Mouse (Mus musculus): ENCODE results near the gene 2010111I01Rik.
"Not testable (repeated sequence)": the region's sequence is repeated elsewhere in the genome, so short reads cannot be mapped to it uniquely, and the experiment has no call there.

Gene 2010111I01Rik

DNA sequence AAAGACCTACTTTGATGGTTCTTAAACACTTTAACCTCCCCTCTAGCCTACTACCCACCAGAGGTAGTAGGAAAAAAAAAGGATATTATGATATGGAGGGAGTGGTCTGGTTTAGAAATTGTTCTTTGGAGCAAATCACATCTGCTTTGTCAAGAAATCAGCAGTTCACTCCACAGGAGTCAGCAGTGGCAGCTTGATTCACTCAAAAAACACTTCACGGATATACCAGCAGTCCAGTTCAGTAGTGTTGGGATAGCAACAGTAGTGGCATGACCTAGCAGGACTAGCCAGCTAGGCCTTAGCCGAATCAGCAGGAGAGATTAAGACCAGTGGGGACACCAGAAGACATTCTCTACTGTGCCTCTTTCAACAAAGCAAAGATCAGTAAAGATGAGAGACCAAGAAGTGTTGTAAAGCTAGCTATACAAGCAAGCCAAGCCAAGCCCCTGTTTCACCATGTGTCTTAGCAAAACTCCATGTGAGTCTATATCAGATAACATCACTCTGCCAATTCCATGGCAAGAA is 110.7 kb downstream of the 2010111I01Rik start:
- no peak for DNase-seq (ENCODE audit: low spot score in 2 of 2)

DNA sequence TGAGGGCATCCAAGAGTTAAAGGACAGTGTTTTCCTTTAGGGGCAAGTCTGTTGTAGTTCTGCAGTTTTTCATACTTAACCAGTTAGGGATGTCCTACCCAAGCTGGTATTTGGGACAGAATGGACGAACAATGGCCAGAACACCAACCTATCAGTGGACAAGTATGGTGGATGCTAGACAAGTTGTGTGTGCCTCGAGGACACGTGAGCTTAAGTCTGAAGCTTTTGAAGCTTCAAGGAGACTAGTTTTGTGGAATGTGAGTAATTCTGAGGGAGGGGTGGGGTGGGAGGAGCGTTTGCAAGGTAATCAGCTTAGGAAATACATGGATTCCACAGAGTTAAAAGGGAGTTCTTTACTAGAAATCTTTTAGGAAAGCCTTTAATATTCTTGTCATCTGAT is 115.5 kb downstream of the 2010111I01Rik start:
- no peak for DNase-seq (ENCODE audit: low spot score in 2 of 2)

DNA sequence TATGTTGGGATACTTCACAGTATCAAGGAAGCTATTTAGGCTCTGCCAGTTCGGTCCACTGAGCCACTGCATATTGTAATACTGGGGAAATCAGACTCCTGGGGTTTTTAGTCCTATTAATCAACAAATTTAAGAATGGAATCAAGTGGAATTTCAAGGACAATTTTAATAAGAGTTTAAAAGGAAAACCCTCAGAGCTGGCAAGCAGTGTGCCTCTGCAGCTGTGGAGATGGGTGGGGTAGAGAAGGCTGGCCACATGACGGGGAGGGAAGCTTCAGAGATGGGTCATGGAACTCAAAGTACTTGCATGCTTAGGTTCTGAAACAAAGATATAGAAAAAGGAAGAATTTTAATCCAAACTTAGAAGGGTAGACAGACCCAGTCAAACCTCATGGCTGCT is 116.1 kb downstream of the 2010111I01Rik start:
- DNase-seq (ENCODE audit: low spot score in 2 of 2) = no peak

DNA sequence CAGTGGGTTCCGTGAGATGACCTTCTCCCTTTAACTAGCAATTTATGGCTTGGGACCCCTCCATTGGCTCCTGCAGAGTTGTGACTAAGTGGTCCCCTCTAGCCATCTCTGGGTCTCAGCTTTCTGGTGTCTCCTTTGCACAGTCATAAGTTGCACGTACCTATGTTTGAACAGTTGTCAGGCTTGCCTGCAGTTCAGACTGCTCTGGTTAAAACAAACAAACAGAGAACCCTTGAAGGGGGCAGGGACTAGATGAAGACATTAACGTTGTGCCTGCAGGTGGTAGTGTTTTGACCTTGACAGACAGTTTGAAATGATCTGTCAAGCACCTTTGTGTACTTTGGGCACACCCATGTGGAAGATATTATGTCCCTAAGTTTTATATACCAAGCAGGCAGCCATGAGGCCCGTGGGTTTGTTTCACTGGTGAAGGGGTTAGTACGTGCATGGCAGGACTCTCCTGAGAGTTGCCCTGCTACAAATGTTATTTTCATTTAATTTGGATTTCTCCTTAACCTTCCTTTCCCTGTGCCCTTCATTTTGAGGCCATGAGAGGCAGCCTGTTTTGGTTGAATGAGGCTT is 118.0 kb downstream of the 2010111I01Rik start:
- no peak for DNase-seq (ENCODE audit: low spot score in 2 of 2)

DNA sequence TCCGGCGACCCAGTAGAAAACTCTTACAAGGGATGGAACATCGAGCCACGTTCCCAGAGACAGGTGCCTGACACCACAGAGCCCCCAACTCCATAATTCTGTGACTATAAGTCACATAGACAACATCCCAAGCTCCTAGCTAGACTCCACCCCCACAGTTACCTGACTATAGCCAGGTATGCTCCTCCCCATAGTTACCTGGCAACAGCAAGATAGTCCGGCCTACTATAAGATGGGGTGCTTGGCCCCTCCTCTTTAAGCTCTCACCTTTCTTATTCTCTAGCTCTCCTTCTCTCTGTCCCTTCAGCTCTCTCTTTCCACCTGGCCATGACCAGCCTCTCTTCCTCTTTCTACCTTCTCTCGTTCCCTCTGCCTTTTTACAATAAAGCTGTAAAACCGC is 118.4 kb downstream of the 2010111I01Rik start:
- DNase-seq (ENCODE audit: low spot score in 2 of 2) = not testable (repeated sequence)

DNA sequence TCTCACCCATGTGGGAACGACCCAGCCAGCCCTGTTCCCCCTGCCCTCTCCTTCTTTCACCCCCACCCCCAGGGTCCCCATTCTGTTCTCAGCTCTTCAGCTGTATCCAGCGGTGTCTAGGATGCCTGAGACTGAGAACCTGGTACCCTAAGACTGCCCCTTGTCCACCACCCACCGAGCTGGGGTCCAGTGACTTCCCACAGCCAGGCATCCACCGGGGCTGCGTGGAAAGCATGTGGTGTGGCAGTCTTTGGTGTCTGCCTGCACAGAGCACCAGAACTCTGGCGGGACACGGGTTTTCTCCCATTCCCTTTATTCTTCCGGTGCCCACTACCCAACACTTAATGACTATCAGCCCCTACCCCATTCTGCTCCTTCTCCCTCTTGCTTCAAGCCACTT is 119.0 kb downstream of the 2010111I01Rik start:
- DNase-seq (ENCODE audit: low spot score in 2 of 2) = no peak

DNA sequence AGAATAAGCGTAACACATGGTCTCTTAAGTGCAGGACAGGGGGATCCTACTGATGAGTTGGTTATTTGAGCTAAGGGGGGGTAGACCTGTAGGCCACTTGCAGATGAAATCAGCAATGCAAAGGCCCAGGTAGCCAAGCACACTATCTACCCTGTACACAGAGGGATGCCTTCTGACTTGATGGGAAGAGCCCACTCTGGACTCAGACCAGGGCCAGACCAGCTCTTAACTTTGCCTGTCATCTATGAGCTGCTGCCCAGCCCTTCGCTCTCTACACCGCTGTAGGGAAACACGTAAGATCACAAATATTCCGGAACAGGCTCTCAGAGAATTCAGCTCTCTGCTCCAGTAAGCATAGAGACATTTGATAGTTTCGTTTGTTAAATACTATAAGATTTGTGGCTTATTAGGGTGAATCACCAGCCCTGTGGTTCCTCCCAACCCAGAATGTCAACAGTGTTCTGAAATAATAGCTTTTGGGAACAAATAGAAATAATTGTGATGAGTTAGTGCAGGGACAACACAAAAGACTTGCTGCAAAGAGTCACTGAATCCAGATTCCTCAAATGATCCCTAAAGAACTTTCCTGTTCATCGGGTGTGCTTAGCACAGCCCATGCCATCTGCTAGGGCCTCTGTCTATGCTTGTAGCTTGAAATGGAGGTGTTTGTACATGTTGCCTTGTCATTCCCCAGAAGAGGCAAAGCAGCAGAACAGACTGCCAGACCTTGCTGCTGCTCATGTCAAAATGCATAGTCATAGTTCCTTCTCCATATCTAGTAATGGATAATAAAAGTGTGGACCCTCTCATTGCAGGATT is 123.4 kb downstream of the 2010111I01Rik start:
- no peak for DNase-seq (ENCODE audit: low spot score in 2 of 2)

DNA sequence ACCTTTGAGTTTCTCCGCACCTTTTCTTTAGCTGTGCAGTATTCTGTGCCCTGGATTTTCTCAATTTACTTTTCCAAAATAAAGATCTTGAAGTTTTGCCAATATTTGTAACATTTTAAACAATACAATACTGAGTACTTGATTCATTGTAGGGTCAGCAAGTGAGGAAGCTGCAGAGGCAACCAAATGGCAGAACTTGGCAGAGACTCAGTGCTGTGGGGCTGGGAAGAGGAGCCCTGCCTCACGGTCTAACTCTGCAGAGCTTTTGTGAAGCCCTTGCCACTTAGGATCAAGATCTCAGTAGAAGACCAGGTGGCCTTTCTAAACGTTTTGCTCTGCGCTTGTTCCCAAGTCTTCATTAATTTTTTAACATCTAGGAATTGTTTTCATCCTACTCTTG is 124.8 kb downstream of the 2010111I01Rik start:
- no peak for DNase-seq (ENCODE audit: low spot score in 2 of 2)

DNA sequence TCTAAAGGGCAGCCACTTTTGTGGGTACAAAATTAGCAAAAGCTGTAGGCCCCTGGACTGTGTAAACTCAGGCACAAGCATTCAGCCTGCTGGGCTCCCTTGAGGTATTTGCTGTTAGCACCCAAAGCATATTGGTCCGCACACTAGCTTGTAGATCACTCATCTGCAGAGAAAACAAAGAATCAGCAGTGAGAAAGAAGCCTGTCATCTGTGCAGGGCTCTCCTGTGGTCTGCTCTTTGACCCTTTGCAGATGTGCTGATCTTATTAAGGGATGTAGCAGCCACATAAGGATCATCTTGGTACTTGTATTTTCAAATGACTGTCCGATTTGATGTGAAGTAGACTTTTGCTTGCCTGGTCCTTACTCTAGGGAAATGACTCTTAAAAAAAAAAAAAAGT is 126.6 kb downstream of the 2010111I01Rik start:
- DNase-seq (ENCODE audit: low spot score in 2 of 2) = no peak

DNA sequence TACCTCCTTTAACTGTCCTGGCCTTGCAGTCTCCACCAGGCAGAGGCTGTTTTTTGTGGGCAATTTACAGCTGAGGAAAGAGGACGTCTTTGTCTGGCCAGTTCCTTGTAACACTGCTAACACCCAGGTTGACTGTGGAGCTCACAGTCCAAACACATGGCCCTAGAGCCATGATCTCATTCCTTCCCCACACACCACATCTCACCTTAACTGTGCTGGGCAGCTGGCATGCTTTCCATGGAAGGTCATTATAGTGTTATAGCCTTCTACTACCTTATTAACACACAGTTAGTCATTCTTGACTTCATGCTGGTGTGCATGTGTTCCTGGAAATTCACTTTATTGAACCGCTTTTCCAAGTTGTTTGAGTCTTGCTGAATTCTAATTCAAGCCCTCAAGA is 127.6 kb downstream of the 2010111I01Rik start:
- DNase-seq (ENCODE audit: low spot score in 2 of 2) = no peak

DNA sequence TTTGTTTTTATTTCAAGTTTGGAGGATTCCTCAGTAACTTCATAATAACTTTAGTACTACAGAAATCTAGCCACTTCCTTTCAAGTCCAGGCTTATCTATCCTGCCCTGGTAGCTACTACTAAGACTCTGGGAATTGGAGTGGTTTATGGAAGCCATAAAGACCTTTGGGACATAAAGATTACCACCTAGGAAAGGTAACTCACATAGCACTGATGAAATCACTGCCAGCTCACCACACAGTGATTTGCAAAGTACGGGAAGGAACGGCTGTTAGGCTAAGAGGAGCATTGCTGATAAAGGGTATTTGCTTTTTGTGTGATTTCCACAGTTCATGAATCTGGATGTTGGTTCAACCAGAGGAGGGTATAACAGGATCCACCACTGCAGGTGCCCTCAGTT is 128.2 kb downstream of the 2010111I01Rik start:
- no peak for DNase-seq (ENCODE audit: low spot score in 2 of 2)

DNA sequence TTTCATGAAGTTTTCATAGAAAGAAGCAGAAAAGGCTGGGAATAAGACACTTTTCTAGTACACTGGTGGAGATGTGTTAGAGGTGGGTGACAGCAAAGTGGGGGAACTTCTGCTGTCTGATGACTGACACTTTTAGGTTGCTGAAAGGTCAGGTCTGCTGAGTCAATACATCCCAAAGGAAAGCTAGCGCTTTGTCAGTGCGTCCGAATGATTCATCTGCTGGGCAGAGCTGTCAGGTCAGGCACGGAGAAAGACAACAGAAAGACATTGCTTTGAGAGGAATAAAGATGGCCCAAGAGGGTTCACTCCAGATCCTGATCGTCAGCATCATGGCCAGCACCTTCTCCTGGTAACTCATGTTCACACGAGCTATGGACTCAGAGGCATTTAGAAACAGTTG is 128.9 kb downstream of the 2010111I01Rik start:
- no peak for DNase-seq (ENCODE audit: low spot score in 2 of 2)

DNA sequence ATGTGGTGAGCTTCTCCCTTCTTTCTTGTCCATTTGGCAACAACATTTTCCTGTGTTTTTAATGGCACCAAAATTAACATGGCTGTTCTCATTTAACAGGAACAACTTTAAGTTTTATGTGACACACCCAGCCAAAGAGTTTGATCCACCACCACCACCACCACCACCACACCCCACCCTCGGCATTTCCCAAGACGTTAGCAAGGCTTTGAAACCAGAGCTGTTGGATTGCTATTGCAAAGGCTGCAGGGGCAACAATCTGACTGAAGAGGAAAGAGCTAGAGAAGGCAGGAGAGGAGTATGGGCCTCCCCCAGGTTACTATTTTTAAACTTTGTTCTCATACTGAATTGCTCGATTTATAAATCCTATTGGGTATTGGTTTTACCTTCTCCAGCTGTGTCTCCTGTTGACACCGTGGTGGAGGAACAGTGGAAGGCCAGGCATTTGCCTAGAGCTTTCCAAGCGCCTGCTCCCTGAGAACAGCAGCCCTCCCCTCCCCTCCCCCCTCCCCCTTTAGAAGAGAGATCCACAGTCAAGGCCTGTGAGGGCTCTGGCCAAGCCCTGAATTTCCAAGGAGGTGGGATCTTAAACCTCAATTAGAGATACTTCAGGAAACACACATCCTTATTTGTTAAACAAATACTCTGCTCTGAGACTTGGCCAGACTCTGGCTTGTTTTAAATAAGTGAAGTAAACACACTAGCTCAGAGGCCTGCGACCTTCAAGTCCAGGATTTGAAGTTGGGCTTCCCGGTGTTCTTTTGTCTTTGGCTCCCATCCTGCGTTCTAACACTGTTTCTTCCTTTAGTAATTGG is 129.8 kb downstream of the 2010111I01Rik start:
- no peak for DNase-seq (ENCODE audit: low spot score in 2 of 2)

DNA sequence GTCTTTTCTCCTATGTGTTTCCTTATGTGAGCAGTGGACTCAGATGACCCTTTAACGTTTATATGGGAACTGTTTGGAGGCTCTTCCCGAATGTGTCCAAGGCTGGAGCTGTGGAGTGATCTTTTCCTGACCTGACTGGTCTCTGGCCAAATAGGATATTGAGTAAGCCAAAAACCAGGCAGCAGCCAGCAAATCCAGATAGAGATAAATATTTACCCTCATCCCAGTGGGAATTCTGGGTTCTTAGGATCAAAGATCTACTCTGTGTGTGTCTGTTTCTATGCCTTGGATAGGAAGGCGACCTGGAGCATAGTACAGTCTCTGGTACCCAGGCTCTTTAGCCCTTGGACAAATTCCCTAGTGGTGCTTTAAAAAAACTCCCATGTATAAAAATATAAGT is 132.1 kb downstream of the 2010111I01Rik start:
- DNase-seq (ENCODE audit: low spot score in 2 of 2) = no peak

DNA sequence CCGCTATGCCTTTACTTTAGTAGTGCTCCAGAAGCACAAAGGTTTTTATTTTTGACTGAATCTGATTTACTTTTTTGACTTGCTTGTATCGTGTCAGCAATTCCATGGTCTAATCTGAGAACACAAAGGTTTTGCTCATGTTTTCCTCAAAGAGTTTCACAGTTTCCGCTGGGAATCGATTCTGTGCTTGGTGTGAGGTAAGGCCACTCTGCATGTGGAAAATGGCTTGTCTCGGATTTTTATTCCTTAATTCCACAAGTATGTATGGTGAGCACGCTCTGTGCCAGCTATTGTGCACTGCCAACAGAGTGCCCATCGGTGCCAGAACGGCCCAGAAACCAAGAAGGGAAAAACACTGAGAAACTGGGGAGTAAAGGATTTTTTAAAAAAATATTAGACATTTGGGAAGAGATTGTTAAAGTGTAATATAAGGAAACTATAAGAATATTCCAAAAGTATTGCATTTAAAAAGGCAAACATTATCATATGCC is 132.8 kb downstream of the 2010111I01Rik start:
- no peak for DNase-seq (ENCODE audit: low spot score in 2 of 2)

DNA sequence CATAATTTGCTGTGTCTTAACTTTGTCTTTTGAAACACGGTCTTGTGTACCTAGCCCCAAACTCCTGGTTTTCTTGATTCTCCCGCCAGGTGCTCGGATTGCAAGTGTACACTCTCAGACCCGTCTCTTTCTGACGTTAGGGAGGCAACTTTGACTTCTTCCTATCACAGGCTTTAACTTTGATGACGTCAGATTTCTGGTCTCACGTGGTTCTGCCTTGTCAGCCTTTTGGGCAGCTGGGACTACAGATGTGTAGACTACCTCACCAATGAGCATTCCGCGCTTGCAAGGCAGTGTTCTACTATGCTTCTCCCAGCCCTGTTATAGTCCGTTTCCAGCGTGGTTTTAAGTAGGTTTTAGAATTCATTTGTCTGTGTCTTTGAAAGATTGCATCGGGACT is 137.1 kb downstream of the 2010111I01Rik start:
- no peak for DNase-seq (ENCODE audit: low spot score in 2 of 2)

DNA sequence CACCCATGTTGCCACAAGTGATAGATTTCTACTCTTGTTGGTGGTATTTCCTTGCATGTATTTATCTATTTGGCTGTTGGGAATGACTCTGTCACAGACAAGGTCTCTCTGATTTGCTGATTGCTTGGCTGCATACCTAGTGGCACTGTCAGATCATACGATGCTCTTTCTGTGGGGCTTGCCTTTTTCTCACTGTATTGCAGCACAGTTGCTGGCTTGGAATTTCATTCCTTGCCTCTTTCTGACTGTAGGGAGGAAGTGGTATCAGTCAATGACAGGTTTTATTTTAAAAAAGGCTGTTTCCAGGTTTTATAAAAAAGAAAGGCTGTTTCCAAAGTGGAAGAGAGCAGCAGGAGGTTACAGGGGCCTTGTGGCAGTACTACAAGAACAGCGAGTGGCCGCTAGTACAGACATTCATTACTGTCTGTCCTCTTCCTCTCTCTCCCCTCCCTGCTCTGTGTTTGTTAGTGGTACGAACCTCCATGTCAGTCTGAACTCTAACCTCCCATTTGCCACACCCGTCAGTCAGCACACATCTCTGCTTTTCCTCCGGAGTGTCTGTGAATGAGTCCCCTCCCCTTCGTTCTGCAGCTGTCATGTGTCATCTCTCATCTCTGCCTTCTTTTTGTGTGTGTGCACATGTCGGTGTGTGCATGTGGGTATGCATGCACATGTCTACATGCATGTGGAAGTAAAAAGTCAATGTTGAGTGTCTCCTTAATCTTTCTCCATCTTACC is 138.3 kb downstream of the 2010111I01Rik start:
- no peak for DNase-seq (ENCODE audit: low spot score in 2 of 2)

DNA sequence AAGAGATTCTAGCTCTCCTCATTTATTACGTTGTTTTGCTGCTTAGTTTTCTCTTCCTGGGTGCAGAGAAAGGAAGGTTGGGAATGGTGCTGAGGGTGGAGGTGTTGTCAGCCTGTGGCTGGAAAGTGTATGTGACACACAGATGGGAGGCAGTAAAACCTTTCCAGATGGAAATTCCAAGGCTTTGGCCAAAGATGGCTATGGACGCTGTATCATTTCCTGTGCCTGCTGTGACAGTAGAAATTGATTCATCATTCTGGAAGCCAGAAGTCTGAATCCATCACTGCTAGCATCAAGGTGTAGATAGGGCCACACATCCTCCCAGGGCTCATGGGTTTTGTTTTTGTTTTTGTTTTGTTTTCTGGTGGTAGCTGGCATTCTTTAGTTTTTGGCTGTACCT is 141.9 kb downstream of the 2010111I01Rik start:
- no peak for DNase-seq (ENCODE audit: low spot score in 2 of 2)

DNA sequence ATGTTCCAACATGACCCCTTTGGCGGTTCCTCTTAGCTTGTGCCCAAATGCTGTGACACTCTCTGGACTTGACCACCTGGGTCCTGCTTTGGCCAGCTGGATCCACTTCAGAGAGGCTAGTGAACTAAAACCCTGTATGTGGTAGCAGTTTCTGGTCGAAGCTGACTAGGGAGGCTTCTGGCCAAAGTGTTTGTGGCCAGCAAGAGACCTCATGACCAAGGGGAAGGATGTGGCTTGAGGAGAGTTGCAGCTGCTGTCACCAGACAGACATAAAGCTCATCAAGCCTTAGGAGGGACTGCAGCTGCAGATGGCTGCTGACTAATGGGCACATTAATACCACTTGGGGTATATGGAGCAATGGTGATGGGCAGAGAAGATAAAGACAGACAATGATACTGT is 143.9 kb downstream of the 2010111I01Rik start:
- no peak for DNase-seq (ENCODE audit: low spot score in 2 of 2)

DNA sequence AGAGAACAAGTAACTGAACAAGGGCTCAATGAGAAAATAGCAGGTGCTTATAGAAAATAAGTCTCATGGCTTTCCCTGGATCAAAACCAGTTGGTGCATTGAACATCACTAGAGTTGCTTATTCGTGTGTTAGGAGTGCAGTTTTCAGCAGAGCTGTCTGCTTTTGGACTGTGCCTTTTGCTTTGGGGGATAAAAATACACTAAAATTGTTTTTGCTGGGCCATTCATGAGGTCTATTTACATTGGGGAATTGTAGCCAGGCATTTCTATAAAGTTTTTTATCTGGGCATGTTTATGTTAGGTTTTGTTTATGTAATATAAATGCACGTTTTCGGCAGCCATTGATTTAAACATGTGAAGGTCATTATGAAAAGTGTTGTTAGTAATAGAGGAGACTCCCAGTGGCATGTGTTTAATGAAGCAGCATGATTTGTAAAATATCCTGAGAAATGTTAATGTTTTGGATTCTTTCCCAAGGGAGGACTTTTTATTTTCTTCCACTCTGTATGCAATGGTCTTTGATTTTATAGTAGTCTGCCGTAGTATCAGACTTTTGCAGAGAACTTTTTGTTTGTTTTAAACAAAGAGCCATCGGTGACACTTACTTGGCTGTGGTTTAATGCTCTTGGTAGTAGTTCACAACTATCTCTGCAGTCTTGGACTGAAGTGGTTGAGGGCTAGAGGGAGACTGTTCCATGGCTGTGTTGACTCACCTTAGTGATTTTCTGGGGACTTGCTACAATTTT is 146.8 kb downstream of the 2010111I01Rik start:
- DNase-seq (ENCODE audit: low spot score in 2 of 2) = no peak

DNA sequence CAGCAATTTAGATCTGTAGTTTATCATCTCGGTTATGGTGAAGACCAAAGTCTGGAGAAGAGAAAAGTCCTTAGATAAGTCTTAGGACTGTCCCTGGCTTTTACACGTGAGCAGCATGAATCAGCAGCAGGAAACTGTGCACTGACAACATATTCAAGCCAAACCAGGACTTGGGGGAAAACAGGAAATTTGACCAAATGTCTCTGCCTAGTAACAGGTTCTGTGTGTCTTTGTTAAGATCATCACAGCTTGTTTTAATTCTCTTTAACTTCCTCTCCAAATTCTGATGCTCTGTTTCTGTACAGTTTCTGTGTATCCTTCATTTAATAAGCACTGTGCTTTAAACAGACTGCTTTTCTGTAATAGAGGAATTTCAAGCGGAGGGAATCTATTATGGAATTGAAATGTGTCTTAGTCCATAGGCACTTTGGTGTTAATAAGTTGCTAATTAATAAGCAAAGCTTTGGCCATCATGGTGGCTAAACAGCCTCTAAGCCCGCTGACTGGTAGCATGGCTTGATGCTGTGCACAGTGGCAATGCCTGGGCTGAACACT is 147.4 kb downstream of the 2010111I01Rik start:
- DNase-seq (ENCODE audit: low spot score in 2 of 2) = no peak

Measured in urinary bladder, adult 18-20 months (tissue).